Mouse (Mus musculus): ENCODE results near the gene Odf3. TPM values are rescaled to one million over a fixed set of nuclear protein-coding genes. Genes with fewer than 3 reads are reported as not detected.

Gene Odf3
- total and polyA plus RNA-seq, 2 experiments from 2014 or later = 0.22 TPM; not detected in 1

DNA sequence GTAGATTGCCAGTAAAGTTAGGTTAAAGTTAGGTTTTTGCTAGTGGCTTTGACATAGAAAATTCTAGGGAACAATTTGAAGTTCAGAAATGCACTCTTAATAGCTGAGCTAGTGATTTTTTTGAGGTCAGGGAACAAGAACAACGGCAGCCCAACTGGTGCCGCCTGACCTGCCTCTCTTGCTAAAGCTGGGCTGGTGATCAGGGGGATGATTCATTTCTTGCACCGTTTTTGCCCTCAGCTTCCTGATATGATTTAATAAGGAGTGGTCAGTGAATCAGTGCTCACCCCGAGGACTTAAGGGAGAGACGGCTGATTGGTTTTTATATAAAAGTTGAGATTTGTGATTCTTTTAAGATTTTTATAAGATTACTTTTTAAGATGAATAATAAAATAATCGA, 16.2 kb upstream of the Odf3 start:
- no peak overlapping the region for H3K9ac ChIP-seq (replicated peaks; ENCODE audit: low read length, poor library complexity, severe bottlenecking)
- H3K4me3 ChIP-seq (ENCODE audit: low read depth, low read length) = no peak overlapping the region
- H3K4me1 ChIP-seq (ENCODE audit: insufficient read depth, low read length) = no peaks in the 10 kb centered on the region
- 85% methylated on average over 6 of the region's 6 CpGs for WGBS
- H3K9me3 ChIP-seq (ENCODE audit: low read length) = no peaks in the 10 kb centered on the region
- no peak for TF ChIP-seq CTCF (IDR thresholded peaks at IDR 0.05)
- H3K27ac ChIP-seq (ENCODE audit: low read depth, low read length) = no peak overlapping the region
- DNase-seq (ENCODE audit: low spot score) = no peak
- no peaks in the 10 kb centered on the region for H3K36me3 ChIP-seq (ENCODE audit: insufficient read depth, low read length)
- no peaks in the 10 kb centered on the region for H3K27me3 ChIP-seq (ENCODE audit: insufficient read depth, low read length)
- no peak for ATAC-seq (ENCODE audit: low FRiP score)
- no peak overlapping the region for H3K4me2 ChIP-seq (ENCODE audit: low read depth, low read length, poor library complexity, severe bottlenecking)

DNA sequence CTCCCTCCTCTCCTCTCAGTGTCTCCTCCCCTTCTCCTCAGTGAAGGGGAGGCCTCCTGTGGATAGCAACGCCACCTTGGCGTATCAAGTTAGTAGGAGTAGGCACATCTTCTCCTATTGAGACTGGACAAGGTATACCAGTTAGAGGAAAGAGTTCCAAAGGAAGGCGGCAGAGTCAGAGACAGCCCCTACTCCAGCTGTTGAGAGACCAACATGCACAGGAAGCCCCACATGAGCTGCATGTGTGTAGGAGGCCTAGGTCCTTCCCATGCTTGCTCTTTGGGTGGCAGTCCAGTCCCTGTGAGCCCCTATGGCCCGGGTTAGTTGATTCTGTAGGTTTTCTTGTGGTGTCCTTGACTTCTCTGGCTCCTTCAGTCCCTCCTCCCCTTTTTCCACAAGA, 14.3 kb upstream of the Odf3 start:
- no peak overlapping the region for H3K9ac ChIP-seq (replicated peaks; ENCODE audit: low read length, poor library complexity, severe bottlenecking)
- DNase-seq (ENCODE audit: low spot score) (no peak), ATAC-seq (ENCODE audit: low FRiP score) (no peak)
- H3K27ac ChIP-seq (ENCODE audit: low read depth, low read length) = no peak overlapping the region
- no peak for TF ChIP-seq CTCF (IDR thresholded peaks at IDR 0.05)
- no peak overlapping the region for H3K4me2 ChIP-seq (ENCODE audit: low read depth, low read length, poor library complexity, severe bottlenecking)
- H3K27me3 ChIP-seq (ENCODE audit: insufficient read depth, low read length) = no peaks in the 10 kb centered on the region
- H3K9me3 ChIP-seq (ENCODE audit: low read length) = no peaks in the 10 kb centered on the region
- H3K4me3 ChIP-seq (ENCODE audit: low read depth, low read length) = no peak overlapping the region
- no peaks in the 10 kb centered on the region for H3K36me3 ChIP-seq (ENCODE audit: insufficient read depth, low read length)
- 86% methylated on average over 4 of the region's 4 CpGs for WGBS
- no peaks in the 10 kb centered on the region for H3K4me1 ChIP-seq (ENCODE audit: insufficient read depth, low read length)

DNA sequence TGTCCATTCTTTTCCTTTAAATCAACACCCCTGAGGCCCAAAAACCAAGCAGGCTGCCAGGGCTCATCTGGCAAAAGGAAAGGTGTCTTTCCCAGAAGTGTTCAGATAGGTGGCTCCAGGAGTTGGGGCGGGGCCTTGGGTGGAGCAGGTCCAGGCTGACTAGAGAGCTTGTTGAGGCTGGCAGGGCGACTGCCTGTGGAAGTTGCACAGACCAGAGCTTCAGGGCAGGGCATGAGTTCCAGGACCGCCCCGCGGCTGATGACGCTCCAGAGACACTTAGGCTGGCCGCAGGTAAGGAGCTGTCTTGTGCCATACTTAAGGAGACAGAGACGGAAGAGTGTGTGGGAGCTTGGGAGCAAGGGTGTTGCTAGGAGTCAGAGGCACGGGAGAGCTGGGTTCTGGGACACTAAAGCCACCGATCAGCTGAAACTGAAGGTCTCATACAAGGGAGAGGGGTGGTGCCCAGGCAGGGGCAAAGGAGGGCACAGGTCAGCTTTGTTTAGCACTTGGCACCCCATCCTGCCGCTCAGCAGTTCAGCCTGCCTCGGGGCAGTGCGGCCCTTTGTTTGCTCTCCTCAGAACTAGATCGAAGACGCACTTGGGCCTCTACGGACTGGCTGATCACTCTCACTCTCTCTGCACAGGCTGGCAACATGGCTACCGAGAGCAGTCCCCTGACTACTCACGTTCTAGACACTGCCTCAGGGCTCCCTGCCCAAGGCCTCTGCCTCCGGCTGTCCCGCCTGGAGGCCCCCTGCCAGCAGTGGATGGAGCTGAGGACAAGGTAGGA, 12.4 kb upstream of the Odf3 start, which contains the start of gene Urah:
Gene Urah, plus strand, starts transcription at position 51 of the 790 bp plus-strand sequence.
- ATAC-seq (ENCODE audit: low FRiP score) = no peak
- WGBS = 47% methylated on average over 20 of the region's 20 CpGs

DNA sequence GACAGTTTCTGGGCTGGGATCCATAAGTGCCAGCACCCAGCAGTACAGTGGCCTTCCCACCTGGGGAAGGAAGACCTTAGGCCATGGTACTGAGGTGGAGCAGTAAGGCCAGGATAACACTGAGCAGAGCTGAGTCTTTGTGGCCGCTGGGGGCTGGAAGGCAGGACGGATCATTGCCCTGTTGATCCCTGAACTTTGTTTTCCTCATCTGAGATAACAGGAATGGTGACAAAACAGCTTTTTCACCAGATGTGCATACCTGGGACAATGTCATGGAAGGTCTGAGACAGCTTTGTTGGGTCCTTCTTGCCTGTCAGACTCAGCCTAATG, 11.9 kb upstream of the Odf3 start:
- ATAC-seq (ENCODE audit: low FRiP score) = no peak

More for the DNA sequence above, 12.4 kb upstream of the Odf3 start, which contains the start of gene Urah:
- no peak for TF ChIP-seq CTCF (IDR thresholded peaks at IDR 0.05)
- no peaks in the 10 kb centered on the region for H3K4me1 ChIP-seq (ENCODE audit: insufficient read depth, low read length)
- no peaks in the 10 kb centered on the region for H3K36me3 ChIP-seq (ENCODE audit: insufficient read depth, low read length)
- H3K27ac ChIP-seq (ENCODE audit: low read depth, low read length) = no peak within 1 kb of the TSS
- no peaks in the 10 kb centered on the region for H3K27me3 ChIP-seq (ENCODE audit: insufficient read depth, low read length)
- H3K9me3 ChIP-seq (ENCODE audit: low read length) = no peaks in the 10 kb centered on the region
- no peak within 1 kb of the TSS for H3K4me2 ChIP-seq (ENCODE audit: low read depth, low read length, poor library complexity, severe bottlenecking)
- no peak within 1 kb of the TSS for H3K4me3 ChIP-seq (ENCODE audit: low read depth, low read length)
- no peak within 1 kb of the TSS for H3K9ac ChIP-seq (replicated peaks; ENCODE audit: low read length, poor library complexity, severe bottlenecking)
- DNase-seq (ENCODE audit: low spot score) = no peak

DNA sequence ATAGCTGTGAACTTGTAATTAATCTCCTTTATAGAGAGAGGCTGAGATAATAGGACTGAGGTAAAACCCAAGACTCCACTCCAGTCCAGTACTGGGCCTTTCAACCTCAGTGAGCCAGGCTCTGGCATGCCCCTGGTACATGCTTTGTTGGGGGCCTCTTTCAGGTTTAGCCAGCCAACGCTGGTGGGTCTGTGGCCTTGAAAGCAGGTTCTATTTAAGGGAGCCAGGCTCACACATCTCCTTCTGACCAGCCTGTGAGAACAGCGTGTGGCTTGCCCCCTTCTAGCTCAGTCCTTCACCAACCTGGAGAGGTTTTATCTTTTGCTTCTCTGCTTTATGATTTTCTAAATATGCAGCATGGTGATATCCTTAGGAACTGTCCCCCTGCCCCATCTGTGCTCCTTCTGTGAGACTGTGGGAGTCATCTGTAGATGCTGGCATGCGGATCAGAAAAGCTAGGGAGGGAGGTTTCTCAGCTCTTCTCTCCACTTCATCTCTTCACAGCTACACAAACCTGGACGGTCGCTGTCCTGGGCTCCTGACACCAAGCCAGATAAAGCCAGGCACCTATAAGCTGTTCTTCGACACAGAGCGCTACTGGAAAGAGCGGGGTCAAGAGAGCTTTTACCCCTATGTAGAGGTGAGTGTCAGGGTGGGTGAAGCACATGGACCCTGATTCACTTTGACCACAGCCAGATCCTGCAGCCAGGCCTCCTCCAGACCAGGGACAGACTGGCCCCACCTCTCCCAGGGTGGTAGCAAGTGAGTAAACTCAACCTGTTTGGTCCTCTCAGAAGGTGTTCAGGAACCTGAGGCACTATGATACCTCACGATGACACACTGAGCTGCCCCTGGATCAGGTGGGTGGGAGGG, 11.1 kb upstream of the Odf3 start:
- no peak for TF ChIP-seq CTCF (IDR thresholded peaks at IDR 0.05)
- H3K4me3 ChIP-seq (ENCODE audit: low read depth, low read length) = no peak overlapping the region
- no peaks in the 10 kb centered on the region for H3K4me1 ChIP-seq (ENCODE audit: insufficient read depth, low read length)
- no peak overlapping the region for H3K9ac ChIP-seq (replicated peaks; ENCODE audit: low read length, poor library complexity, severe bottlenecking)
- H3K27me3 ChIP-seq (ENCODE audit: insufficient read depth, low read length) = no peaks in the 10 kb centered on the region
- H3K36me3 ChIP-seq (ENCODE audit: insufficient read depth, low read length) = no peaks in the 10 kb centered on the region
- DNase-seq (ENCODE audit: low spot score) = no peak
- H3K4me2 ChIP-seq (ENCODE audit: low read depth, low read length, poor library complexity, severe bottlenecking) = no peak overlapping the region
- 88% methylated on average over 9 of the region's 9 CpGs for WGBS
- no peak overlapping the region for H3K27ac ChIP-seq (ENCODE audit: low read depth, low read length)
- no peaks in the 10 kb centered on the region for H3K9me3 ChIP-seq (ENCODE audit: low read length)
- ATAC-seq (ENCODE audit: low FRiP score) = no peak

More for the DNA sequence above, 11.9 kb upstream of the Odf3 start:
- H3K4me3 ChIP-seq (ENCODE audit: low read depth, low read length) = no peak overlapping the region
- TF ChIP-seq CTCF (IDR thresholded peaks at IDR 0.05) = no peak
- WGBS = 81% methylated on average over 2 of the region's 2 CpGs
- H3K27ac ChIP-seq (ENCODE audit: low read depth, low read length) = no peak overlapping the region
- H3K4me1 ChIP-seq (ENCODE audit: insufficient read depth, low read length) = no peaks in the 10 kb centered on the region
- DNase-seq (ENCODE audit: low spot score) = no peak
- H3K27me3 ChIP-seq (ENCODE audit: insufficient read depth, low read length) = no peaks in the 10 kb centered on the region
- H3K9ac ChIP-seq (replicated peaks; ENCODE audit: low read length, poor library complexity, severe bottlenecking) = no peak overlapping the region
- no peak overlapping the region for H3K4me2 ChIP-seq (ENCODE audit: low read depth, low read length, poor library complexity, severe bottlenecking)
- no peaks in the 10 kb centered on the region for H3K9me3 ChIP-seq (ENCODE audit: low read length)
- H3K36me3 ChIP-seq (ENCODE audit: insufficient read depth, low read length) = no peaks in the 10 kb centered on the region

DNA sequence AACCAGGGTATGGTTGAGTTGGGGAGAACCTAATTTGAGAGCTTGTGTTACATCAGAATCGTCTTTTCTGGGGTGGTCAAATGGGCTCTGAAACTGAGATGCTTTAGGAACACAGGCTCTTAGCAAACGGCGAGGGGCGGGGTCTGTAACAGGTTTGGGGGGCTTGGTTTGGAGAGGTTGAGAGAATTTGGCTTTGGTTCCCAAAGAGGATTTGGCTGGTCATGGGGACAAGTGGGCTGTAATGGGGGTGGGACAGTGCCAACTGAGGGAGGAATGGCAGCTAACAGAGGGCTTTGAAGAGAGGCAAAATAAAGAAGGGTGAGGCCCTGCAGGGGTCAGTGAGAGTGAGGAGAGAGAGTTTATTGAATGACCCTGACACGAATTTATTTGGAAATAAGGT, 8.0 kb upstream of the Odf3 start:
- 65% methylated on average over 5 of the region's 5 CpGs for WGBS
- no peak overlapping the region for H3K4me2 ChIP-seq (ENCODE audit: low read depth, low read length, poor library complexity, severe bottlenecking)
- no peaks in the 10 kb centered on the region for H3K36me3 ChIP-seq (ENCODE audit: insufficient read depth, low read length)
- DNase-seq (ENCODE audit: low spot score) (no peak), ATAC-seq (ENCODE audit: low FRiP score) (no peak)
- no peak overlapping the region for H3K27ac ChIP-seq (ENCODE audit: low read depth, low read length)
- H3K27me3 ChIP-seq (ENCODE audit: insufficient read depth, low read length) = 0 out of 2 replicates have a peak, but pooled peaks cover 6% of the 10 kb centered on the region
- no peaks in the 10 kb centered on the region for H3K9me3 ChIP-seq (ENCODE audit: low read length)
- H3K9ac ChIP-seq (replicated peaks; ENCODE audit: low read length, poor library complexity, severe bottlenecking) = no peak overlapping the region
- no peak overlapping the region for H3K4me3 ChIP-seq (ENCODE audit: low read depth, low read length)
- H3K4me1 ChIP-seq (ENCODE audit: insufficient read depth, low read length) = no peaks in the 10 kb centered on the region
- no peak for TF ChIP-seq CTCF (IDR thresholded peaks at IDR 0.05)
